Mouse (Mus musculus) liver, postnatal 0 days (tissue): ENCODE data around the gene Mrps30.

ENCODE experiments used
- CTCF ChIP-seq: sonication (generic); IDR thresholded peaks from 2 replicates; pipeline ENCODE4 v1.5.1; 2016; ENCODE audit warnings: antibody characterized with exemption, low read depth
- EP300 ChIP-seq: IDR thresholded peaks from 2 replicates; pipeline ENCODE4 v1.6.1; 2016; ENCODE audit warnings: antibody characterized with exemption, low read depth, mild to moderate bottlenecking

DNA sequence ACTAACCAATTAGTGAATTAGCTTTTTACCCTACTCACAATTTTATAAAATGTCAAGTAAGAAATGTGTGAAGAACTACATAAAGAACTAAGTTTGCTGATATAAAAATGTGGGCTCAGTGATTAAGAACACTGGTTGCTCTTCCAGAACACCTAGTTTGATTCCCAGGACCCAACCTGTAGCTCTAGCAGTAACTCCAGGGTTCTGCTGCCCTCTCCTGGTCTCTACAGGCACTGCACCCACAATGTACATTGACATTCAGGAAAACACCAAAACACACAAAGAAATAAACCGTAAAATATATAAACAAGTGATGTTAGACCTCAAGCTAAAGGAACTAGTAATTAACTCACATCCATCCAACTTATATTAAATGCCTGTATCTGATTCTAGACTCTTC is 7.9 kb downstream of the Mrps30 start:
- TF ChIP-seq CTCF (peak; percentile 85), EP300 (no peak)
